Mouse (Mus musculus) MEL (cell line): ENCODE measurements around the gene Arpc5. TPM values are rescaled to one million over a fixed set of nuclear protein-coding genes. Genes with fewer than 3 reads are reported as not detected.

Experiments used
- DNase-seq: peaks from one replicate; pipeline ENCODE4 v3.0.0; 2011; ENCODE audit warnings: low read depth, low spot score
- H3K27ac ChIP-seq: 2 replicates; pipeline ENCODE4 v1.5.1; 2012; ENCODE audit warnings: low read depth, mild to moderate bottlenecking, control low read depth, low read length, moderate library complexity; ENCODE audit not compliant: control insufficient read depth
- H3K27me3 ChIP-seq, 2 experiments: fragments of 150-350 bp in 1 of 2; sonication (generic) in 1 of 2; 2 replicates each; pipeline ENCODE4 v1.6.1; 2012; ENCODE audit warnings: low read length in 2 of 2, mild to moderate bottlenecking in 2 of 2, improper control_type of control experiment in 1 of 2, moderate library complexity in 1 of 2; ENCODE audit not compliant: insufficient read depth in 2 of 2, control insufficient read depth in 1 of 2
- H3K36me3 ChIP-seq, 2 experiments: 2 replicates each; pipeline ENCODE4 v1.6.1; 2012 to 2014; ENCODE audit warnings: low read length in 2 of 2, improper control_type of control experiment in 1 of 2, inconsistent platforms in 1 of 2, mild to moderate bottlenecking in 1 of 2; ENCODE audit not compliant: insufficient read depth in 2 of 2, control insufficient read depth in 1 of 2
- H3K4me1 ChIP-seq, 2 experiments: fragments of 150-350 bp in 1 of 2; sonication (generic) in 1 of 2; 2 replicates each; pipeline ENCODE4 v1.6.1; 2012; ENCODE audit warnings: low read length in 2 of 2, improper control_type of control experiment in 1 of 2, mild to moderate bottlenecking in 1 of 2; ENCODE audit not compliant: insufficient read depth in 2 of 2, control insufficient read depth in 1 of 2
- H3K4me3 ChIP-seq, 2 experiments: fragments of 150-350 bp in 1 of 2; sonication (generic) in 1 of 2; 2 replicates each; pipeline ENCODE4 v1.5.1; 2012; ENCODE audit warnings: low read depth in 2 of 2, low read length in 2 of 2, mild to moderate bottlenecking in 2 of 2, moderate library complexity in 2 of 2, control low read depth in 1 of 2, improper control_type of control experiment in 1 of 2; ENCODE audit not compliant: control insufficient read depth in 1 of 2, insufficient read depth in 1 of 2
- H3K79me2 ChIP-seq: 2 replicates; pipeline ENCODE4 v1.6.1; 2012; ENCODE audit warnings: mild to moderate bottlenecking, low read length, moderate library complexity; ENCODE audit not compliant: control insufficient read depth, poor library complexity, insufficient read depth
- H3K9ac ChIP-seq: 2 replicates; pipeline ENCODE4 v1.6.1; 2012; ENCODE audit warnings: low read depth, mild to moderate bottlenecking, control low read depth, low read length, moderate library complexity; ENCODE audit not compliant: control insufficient read depth, poor library complexity, severe bottlenecking
- H3K9me3 ChIP-seq: fragments of 150-350 bp; sonication (generic); replicated peaks from 2 replicates; pipeline ENCODE4 v1.6.1; 2012; ENCODE audit warnings: mild to moderate bottlenecking, low read length, improper control_type of control experiment, moderate library complexity; ENCODE audit not compliant: insufficient read depth
- BHLHE40 ChIP-seq: IDR thresholded peaks from 2 replicates; pipeline ENCODE4 v1.6.1; 2012; ENCODE audit warnings: low read depth, mild to moderate bottlenecking, inconsistent platforms, low read length, improper control_type of control experiment, borderline replicate concordance
- CHD1 ChIP-seq: IDR thresholded peaks from 2 replicates; pipeline ENCODE4 v1.6.1; 2012; ENCODE audit warnings: low read depth, mild to moderate bottlenecking, inconsistent platforms, low read length, improper control_type of control experiment
- CHD2 ChIP-seq: IDR thresholded peaks from 2 replicates; pipeline ENCODE4 v1.6.1; 2011; ENCODE audit warnings: low read length, improper control_type of control experiment
- E2F4 ChIP-seq: IDR thresholded peaks from 2 replicates; pipeline ENCODE4 v1.6.1; 2011; ENCODE audit warnings: low read depth, low read length, improper control_type of control experiment, borderline replicate concordance
- ELF1 ChIP-seq: IDR thresholded peaks from 2 replicates; pipeline ENCODE4 v1.6.1; 2014; ENCODE audit warnings: low read depth, mild to moderate bottlenecking, inconsistent platforms, low read length, improper control_type of control experiment, moderate library complexity
- EP300 ChIP-seq, 2 experiments: IDR thresholded peaks; 2 replicates each; pipeline ENCODE4 v1.6.1; 2011; ENCODE audit warnings: improper control_type of control experiment in 2 of 2, low read length in 2 of 2, low read depth in 1 of 2, mild to moderate bottlenecking in 1 of 2
- ETS1 ChIP-seq: IDR thresholded peaks from 2 replicates; pipeline ENCODE4 v1.6.1; 2012; ENCODE audit warnings: low read depth, mild to moderate bottlenecking, inconsistent platforms, low read length, improper control_type of control experiment, moderate library complexity
- HCFC1 ChIP-seq: IDR thresholded peaks from 2 replicates; pipeline ENCODE4 v1.6.1; 2012; ENCODE audit warnings: low read depth, mild to moderate bottlenecking, inconsistent platforms, low read length, improper control_type of control experiment, moderate library complexity
- JUND ChIP-seq: IDR thresholded peaks from 2 replicates; pipeline ENCODE4 v1.6.1; 2011; ENCODE audit warnings: low read depth, mild to moderate bottlenecking, improper control_type of control experiment, low read length
- KAT2A ChIP-seq: conservative IDR thresholded peaks from 2 replicates; pipeline ENCODE4 v1.6.1; 2012; ENCODE audit warnings: low read depth, low read length, improper control_type of control experiment, inconsistent platforms
- MAFK ChIP-seq: IDR thresholded peaks from 2 replicates; pipeline ENCODE4 v1.6.1; 2011; ENCODE audit warnings: low read depth, mild to moderate bottlenecking, low read length, improper control_type of control experiment, borderline replicate concordance
- MAX ChIP-seq: IDR thresholded peaks from 2 replicates; pipeline ENCODE4 v1.6.1; 2011; ENCODE audit warnings: low read length, improper control_type of control experiment
- MAZ ChIP-seq: IDR thresholded peaks from 2 replicates; pipeline ENCODE4 v1.6.1; 2012; ENCODE audit warnings: low read depth, mild to moderate bottlenecking, inconsistent platforms, low read length, improper control_type of control experiment
- MEF2A ChIP-seq: IDR thresholded peaks from 2 replicates; pipeline ENCODE4 v1.6.1; 2014; ENCODE audit warnings: low read depth, mild to moderate bottlenecking, inconsistent platforms, low read length, improper control_type of control experiment; ENCODE audit not compliant: poor library complexity, insufficient replicate concordance, severe bottlenecking; ENCODE audit errors: extremely low read depth
- MXI1 ChIP-seq: IDR thresholded peaks from 2 replicates; pipeline ENCODE4 v1.6.1; 2011; ENCODE audit warnings: mild to moderate bottlenecking, low read depth, low read length, improper control_type of control experiment
- MYB ChIP-seq: IDR thresholded peaks from 2 replicates; pipeline ENCODE4 v1.6.1; 2011; ENCODE audit warnings: mild to moderate bottlenecking, low read depth, low read length, improper control_type of control experiment
- MYC ChIP-seq: IDR thresholded peaks from 2 replicates; pipeline ENCODE4 v1.6.1; 2011; ENCODE audit warnings: low read depth, mild to moderate bottlenecking, low read length, improper control_type of control experiment, moderate library complexity
- NELFE ChIP-seq: IDR thresholded peaks from 2 replicates; pipeline ENCODE4 v1.6.1; 2011; ENCODE audit warnings: low read depth, low read length, improper control_type of control experiment
- NRF1 ChIP-seq: IDR thresholded peaks from 2 replicates; pipeline ENCODE4 v1.6.1; 2014; ENCODE audit warnings: low read depth, mild to moderate bottlenecking, inconsistent platforms, low read length, improper control_type of control experiment, moderate library complexity; ENCODE audit not compliant: poor library complexity, insufficient read depth, severe bottlenecking
- POLR2A ChIP-seq, 2 experiments: IDR thresholded peaks; 2 replicates each; pipeline ENCODE4 v1.6.1; 2011 to 2012; ENCODE audit warnings: low read length in 2 of 2, mild to moderate bottlenecking in 2 of 2, control low read depth in 1 of 2, improper control_type of control experiment in 1 of 2, low read depth in 1 of 2, moderate library complexity in 1 of 2; ENCODE audit not compliant: control insufficient read depth in 1 of 2, insufficient read depth in 1 of 2, poor library complexity in 1 of 2
- POLR2AphosphoS2 ChIP-seq: IDR thresholded peaks from 2 replicates; pipeline ENCODE4 v1.6.1; 2011; ENCODE audit warnings: low read length, improper control_type of control experiment
- POLR2AphosphoS5 ChIP-seq: IDR thresholded peaks from 2 replicates; pipeline ENCODE4 v1.6.1; 2012; ENCODE audit warnings: low read depth, borderline replicate concordance, mild to moderate bottlenecking, inconsistent platforms, low read length, moderate library complexity, mixed read lengths
- RAD21 ChIP-seq: IDR thresholded peaks from 2 replicates; pipeline ENCODE4 v1.6.1; 2011; ENCODE audit warnings: mild to moderate bottlenecking, low read depth, low read length, improper control_type of control experiment
- SIN3A ChIP-seq: IDR thresholded peaks from 2 replicates; pipeline ENCODE4 v1.6.1; 2012; ENCODE audit warnings: low read length, improper control_type of control experiment, inconsistent platforms
- TBP ChIP-seq: IDR thresholded peaks from 2 replicates; pipeline ENCODE4 v1.8.0; 2011; ENCODE audit warnings: low read depth, low read length, improper control_type of control experiment
- TCF12 ChIP-seq: IDR thresholded peaks from 2 replicates; pipeline ENCODE4 v1.6.1; 2014; ENCODE audit warnings: low read depth, mild to moderate bottlenecking, inconsistent platforms, low read length, improper control_type of control experiment, moderate library complexity
- USF1 ChIP-seq: IDR thresholded peaks from 2 replicates; pipeline ENCODE4 v1.6.1; 2014; ENCODE audit warnings: low read depth, mild to moderate bottlenecking, inconsistent platforms, low read length, improper control_type of control experiment, moderate library complexity
- USF2 ChIP-seq, 2 experiments: IDR thresholded peaks; 2 replicates each; pipeline ENCODE4 v1.6.1; 2011 to 2012; ENCODE audit warnings: improper control_type of control experiment in 2 of 2, low read length in 2 of 2, borderline replicate concordance in 1 of 2, inconsistent platforms in 1 of 2, low read depth in 1 of 2, mild to moderate bottlenecking in 1 of 2; ENCODE audit not compliant: insufficient read depth in 1 of 2
- ZC3H11A ChIP-seq: IDR thresholded peaks from 2 replicates; pipeline ENCODE4 v1.6.1; 2012; ENCODE audit warnings: low read depth, mild to moderate bottlenecking, inconsistent platforms, low read length, improper control_type of control experiment
- polyA plus RNA-seq, 2 experiments: library from polyadenylated mRNA; stranded (reverse) in 1 of 2; unstranded in 1 of 2; fragments of >175 nt in 1 of 2; fragments of >200 nt in 1 of 2; gene quantifications; 2 replicates each; pipeline versions ENCODE4 v1.2.1 to v1.2.4; 2012; ENCODE audit warnings: low replicate concordance in 2 of 2, low read depth in 1 of 2; ENCODE audit not compliant: insufficient read length in 2 of 2, insufficient read depth in 1 of 2, missing spikeins in 1 of 2
- total RNA-seq: library from RNA; depleted of rRNA; stranded (reverse); fragments of 300-350 nt; gene quantifications from 2 replicates; pipeline ENCODE4 v1.2.3, GENCODE M21; 2012

The Arpc5 gene
- total and polyA plus RNA-seq, 3 experiments: 119 to 145 TPM; not detected in 1

DNA sequence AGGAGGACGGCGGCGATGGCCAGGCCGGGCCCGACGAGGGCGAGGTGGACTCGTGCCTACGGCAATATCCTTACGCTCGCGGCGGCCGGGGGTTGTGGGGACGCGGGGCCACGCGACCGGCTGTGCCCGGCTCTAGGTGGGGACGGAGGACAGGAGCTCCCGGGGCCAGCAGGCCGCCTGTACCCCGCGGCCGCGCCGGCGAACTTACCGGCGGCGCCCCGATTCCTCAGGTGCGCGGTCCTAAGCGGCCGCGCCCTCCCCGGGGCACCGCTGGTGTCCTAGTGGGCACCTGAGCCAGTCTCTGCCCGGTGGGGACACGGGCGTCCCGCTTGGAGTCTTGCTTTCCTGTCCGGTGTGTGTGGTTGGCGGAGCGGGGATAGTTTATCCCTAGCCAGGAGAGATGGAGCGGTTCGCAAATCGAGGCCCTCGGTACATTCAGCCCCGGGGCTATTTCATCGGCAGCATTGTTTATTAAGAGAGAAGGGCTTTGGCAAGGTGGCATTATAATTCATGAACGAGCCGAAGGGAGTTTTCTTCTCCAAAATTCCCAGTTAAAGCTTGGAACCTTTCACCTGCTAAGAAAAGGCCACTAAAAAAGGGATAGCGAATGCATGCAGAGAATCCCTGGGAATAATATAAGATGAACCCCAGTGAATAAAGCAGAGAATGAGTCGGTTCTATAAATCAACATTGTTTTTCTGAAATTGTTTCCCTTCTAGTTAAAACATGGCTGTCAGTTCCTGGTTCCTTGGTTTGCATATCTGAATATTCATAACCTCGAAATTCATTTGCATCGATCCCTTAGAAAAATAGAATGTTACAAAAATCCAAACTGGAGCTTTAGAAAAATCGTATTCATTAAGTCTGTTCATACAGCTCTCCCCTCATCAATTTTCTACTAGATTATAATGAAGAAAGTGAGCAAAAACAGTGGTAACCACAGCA lies 734 bp downstream of the Arpc5 start:
- peaks cover 4 to 20% of the 10 kb centered on the region in 2 experiments for H3K36me3 ChIP-seq
- H3K4me3 ChIP-seq: peak overlapping the region; percentile 98 to 99
- no peaks in the 10 kb centered on the region for H3K9me3 ChIP-seq
- TF ChIP-seq MAFK (no peak), MYC (0 out of 2 replicates have a peak, but pooled peaks have one; percentile 13), KAT2A (no peak), NELFE (no peak), CHD2 (no peak), ZC3H11A (no peak), MAX (0 out of 2 replicates have a peak, but pooled peaks have one; percentile 14), POLR2AphosphoS2 (0 out of 2 replicates have a peak, but pooled peaks have one; percentile 5), JUND (no peak), MAZ (no peak), CHD1 (no peak; the same call in 1 of the 2 replicates), BHLHE40 (no peak), HCFC1 (no peak), POLR2AphosphoS5 (no peak), TBP (no peak), ETS1 (no peak), MEF2A (no peak), EP300 (IDR thresholded peaks at IDR 0.05; ENCODE audit: low read depth in 1 of 2, low read length in 2 of 2) (no peak), USF1 (no peak), ELF1 (peak; percentile 74), TCF12 (no peak), NRF1 (no peak), POLR2A (IDR thresholded peaks at IDR 0.05; ENCODE audit: control insufficient read depth in 1 of 2, insufficient read depth in 1 of 2, low read depth in 1 of 2, low read length in 2 of 2, poor library complexity in 1 of 2) (peak in 1 of 2 experiments; percentile 19; a peak in 1 of 4 replicates), USF2 (IDR thresholded peaks at IDR 0.05; ENCODE audit: borderline replicate concordance in 1 of 2, insufficient read depth in 1 of 2, low read depth in 1 of 2, low read length in 2 of 2) (no peak), MXI1 (peak; percentile 8), E2F4 (no peak), SIN3A (peak; percentile 81; the same call in 1 of the 2 replicates), RAD21 (no peak), MYB (no peak)
- peak overlapping the region; percentile 71 for H3K27ac ChIP-seq
- H3K4me1 ChIP-seq: peaks cover 0 to 4% of the 10 kb centered on the region in 2 experiments; a peak in 2 of 4 replicates
- peaks cover 2 to 3% of the 10 kb centered on the region in 2 experiments; a peak in 3 of 4 replicates for H3K27me3 ChIP-seq
- DNase-seq: peak; percentile 66
- H3K79me2 ChIP-seq: peaks cover 13% of the 10 kb centered on the region
- H3K9ac ChIP-seq: peak overlapping the region; percentile 96
